Mouse (Mus musculus) forebrain, embryonic 13.5 days (tissue): ENCODE measurements around the gene Atp8a2. TPM values are rescaled to one million over a fixed set of nuclear protein-coding genes. Genes with fewer than 3 reads are reported as not detected.

Experiments
- ATAC-seq: fragments of 200-750 bp; cut with Nextera tagmentation; 2 replicates; pipeline ENCODE4 v1.8.0; 2017
- H3K27ac ChIP-seq: fragments of 300-500 bp; sonication (generic); 2 replicates; pipeline ENCODE4 v1.5.1; 2015; ENCODE audit warnings: inconsistent platforms, mild to moderate bottlenecking, moderate library complexity
- H3K27me3 ChIP-seq: fragments of 300-500 bp; sonication (generic); 2 replicates; pipeline ENCODE4 v1.6.1; 2015; ENCODE audit warnings: mild to moderate bottlenecking, inconsistent platforms
- H3K36me3 ChIP-seq: fragments of 300-500 bp; sonication (generic); 2 replicates; pipeline ENCODE4 v1.6.1; 2015; ENCODE audit warnings: mild to moderate bottlenecking, inconsistent platforms; ENCODE audit not compliant: poor library complexity, severe bottlenecking
- H3K4me1 ChIP-seq: fragments of 300-500 bp; sonication (generic); 2 replicates; pipeline ENCODE4 v1.6.1; 2015; ENCODE audit warnings: inconsistent platforms
- H3K4me2 ChIP-seq: fragments of 300-500 bp; sonication (generic); 2 replicates; pipeline ENCODE4 v1.6.1; 2015; ENCODE audit warnings: inconsistent platforms, mild to moderate bottlenecking, moderate library complexity
- H3K4me3 ChIP-seq: fragments of 300-500 bp; sonication (generic); 2 replicates; pipeline ENCODE4 v1.5.1; 2015; ENCODE audit warnings: mild to moderate bottlenecking, inconsistent platforms
- H3K9ac ChIP-seq: fragments of 300-500 bp; sonication (generic); 2 replicates; pipeline ENCODE4 v1.6.1; 2015; ENCODE audit warnings: mild to moderate bottlenecking, inconsistent platforms
- H3K9me3 ChIP-seq: fragments of 300-500 bp; sonication (generic); replicated peaks from 2 replicates; pipeline ENCODE4 v1.6.1; 2016; ENCODE audit warnings: inconsistent platforms
- WGBS: fragments of 180-500 bp; shearing (Covaris S2); methylation state at CpG from one replicate; pipeline ENCODE4 v1.1.7; 2015; 5-methylcytosine and 5-hydroxymethylcytosine counted together
- polyA plus RNA-seq: library from polyadenylated mRNA; unstranded; fragments of >200 nt; fragmentation: Nextera tagmentation; extraction: Ambion mirVana; gene quantifications from 2 replicates; pipeline ENCODE4 v1.2.1, GENCODE M21; 2015

Gene Atp8a2
- polyA plus RNA-seq, 1 experiment from 2014 or later, result 16.9 TPM

GRCm38 (mm10) chr14:59888446-59888845 is 308.5 kb downstream of the Atp8a2 start:
- H3K27me3 ChIP-seq, result no peaks in the 10 kb centered on the region
- 77% methylated on average over 1 of the region's 1 CpGs for WGBS
- no peak for ATAC-seq
- H3K4me2 ChIP-seq, result no peak overlapping the region
- H3K4me3 ChIP-seq, result no peak overlapping the region
- H3K9ac ChIP-seq, result no peak overlapping the region
- no peaks in the 10 kb centered on the region for H3K36me3 ChIP-seq
- H3K27ac ChIP-seq, result peak overlapping the region; percentile 83; the same call in 1 of the 2 replicates
- peaks cover 29% of the 10 kb centered on the region for H3K4me1 ChIP-seq
- H3K9me3 ChIP-seq, result no peaks in the 10 kb centered on the region

- H3K4me3 ChIP-seq, result no peak overlapping the region
- no peak overlapping the region for H3K9ac ChIP-seq
- 74% methylated on average over 6 of the region's 6 CpGs for WGBS
- no peaks in the 10 kb centered on the region for H3K36me3 ChIP-seq
- H3K4me2 ChIP-seq, result no peak overlapping the region; the same call in 1 of the 2 replicates
- H3K4me1 ChIP-seq, result peaks cover 29% of the 10 kb centered on the region
- peak; percentile 52 for ATAC-seq
- H3K27me3 ChIP-seq, result no peaks in the 10 kb centered on the region
- H3K27ac ChIP-seq, result peak overlapping the region; percentile 83
- H3K9me3 ChIP-seq, result no peaks in the 10 kb centered on the region
These were observed 308.9 kb downstream of the Atp8a2 start for GRCm38 (mm10) chr14:59888046-59888445.

- H3K4me1 ChIP-seq, result peaks cover 29% of the 10 kb centered on the region
- H3K27me3 ChIP-seq, result no peaks in the 10 kb centered on the region
- no peak overlapping the region for H3K9ac ChIP-seq
- peak; percentile 90 for ATAC-seq
- no peaks in the 10 kb centered on the region for H3K36me3 ChIP-seq
- H3K4me3 ChIP-seq, result no peak overlapping the region
- 31% methylated on average over 15 of the region's 15 CpGs for WGBS
- no peaks in the 10 kb centered on the region for H3K9me3 ChIP-seq
- peak overlapping the region; percentile 15 for H3K4me2 ChIP-seq
- peak overlapping the region; percentile 83 for H3K27ac ChIP-seq
These were observed 309.7 kb downstream of the Atp8a2 start for GRCm38 (mm10) chr14:59887061-59887861.

GRCm38 (mm10) chr14:59883517-59884069 is 313.4 kb downstream of the Atp8a2 start:
- no peak for ATAC-seq
- no peak overlapping the region for H3K27ac ChIP-seq
- WGBS, result 85% methylated on average over 10 of the region's 10 CpGs
- no peak overlapping the region for H3K4me3 ChIP-seq
- H3K4me2 ChIP-seq, result no peak overlapping the region
- H3K36me3 ChIP-seq, result no peaks in the 10 kb centered on the region
- H3K9me3 ChIP-seq, result no peaks in the 10 kb centered on the region
- peaks cover 25% of the 10 kb centered on the region for H3K4me1 ChIP-seq
- no peaks in the 10 kb centered on the region for H3K27me3 ChIP-seq
- H3K9ac ChIP-seq, result no peak overlapping the region

- no peak for ATAC-seq
- WGBS, result 89% methylated on average over 3 of the region's 3 CpGs
These were observed 316.1 kb downstream of the Atp8a2 start for GRCm38 (mm10) chr14:59880829-59881228.

GRCm38 (mm10) chr14:59878248-59878647 is 318.7 kb downstream of the Atp8a2 start:
- WGBS, result 91% methylated on average over 3 of the region's 3 CpGs
- Histone ChIP-seq H3K36me3 (no peaks in the 10 kb centered on the region), H3K4me2 (no peak overlapping the region), H3K4me1 (no peaks in the 10 kb centered on the region), H3K4me3 (no peak overlapping the region), H3K9ac (no peak overlapping the region), H3K27ac (no peak overlapping the region), H3K27me3 (no peaks in the 10 kb centered on the region), H3K9me3 (0 out of 2 replicates have a peak, but pooled peaks cover 3% of the 10 kb centered on the region)
- no peak for ATAC-seq

More at GRCm38 (mm10) chr14:59880829-59881228, 316.1 kb downstream of the Atp8a2 start:
- no peak overlapping the region for H3K9ac ChIP-seq
- no peaks in the 10 kb centered on the region for H3K27me3 ChIP-seq
- H3K4me2 ChIP-seq, result no peak overlapping the region
- H3K9me3 ChIP-seq, result 0 out of 2 replicates have a peak, but pooled peaks cover 3% of the 10 kb centered on the region
- H3K4me1 ChIP-seq, result no peaks in the 10 kb centered on the region
- H3K4me3 ChIP-seq, result no peak overlapping the region
- H3K27ac ChIP-seq, result no peak overlapping the region
- H3K36me3 ChIP-seq, result no peaks in the 10 kb centered on the region

GRCm38 (mm10) chr14:59876525-59876924 is 320.5 kb downstream of the Atp8a2 start:
- H3K27ac ChIP-seq, result no peak overlapping the region
- no peak overlapping the region for H3K9ac ChIP-seq
- ATAC-seq, result no peak
- no peaks in the 10 kb centered on the region for H3K36me3 ChIP-seq
- WGBS, result 84% methylated on average over 2 of the region's 2 CpGs
- no peak overlapping the region for H3K4me2 ChIP-seq
- no peaks in the 10 kb centered on the region for H3K27me3 ChIP-seq
- H3K4me3 ChIP-seq, result no peak overlapping the region
- no peaks in the 10 kb centered on the region for H3K4me1 ChIP-seq
- H3K9me3 ChIP-seq, result 0 out of 2 replicates have a peak, but pooled peaks cover 3% of the 10 kb centered on the region

- ATAC-seq, result no peak
- H3K4me2 ChIP-seq, result no peak overlapping the region
- H3K4me1 ChIP-seq, result no peaks in the 10 kb centered on the region
- WGBS, result 71% methylated on average over 7 of the region's 7 CpGs
- H3K27ac ChIP-seq, result no peak overlapping the region
- H3K9ac ChIP-seq, result no peak overlapping the region
- H3K27me3 ChIP-seq, result no peaks in the 10 kb centered on the region
- no peaks in the 10 kb centered on the region; the same call in 1 of the 2 replicates for H3K9me3 ChIP-seq
- H3K4me3 ChIP-seq, result no peak overlapping the region
- no peaks in the 10 kb centered on the region for H3K36me3 ChIP-seq
These were observed 328.6 kb downstream of the Atp8a2 start for GRCm38 (mm10) chr14:59868369-59868768.

GRCm38 (mm10) chr14:59867749-59868148 is 329.2 kb downstream of the Atp8a2 start:
- no peaks in the 10 kb centered on the region for H3K36me3 ChIP-seq
- H3K27me3 ChIP-seq, result no peaks in the 10 kb centered on the region
- no peaks in the 10 kb centered on the region for H3K4me1 ChIP-seq
- H3K4me3 ChIP-seq, result no peak overlapping the region
- no peak for ATAC-seq
- no peak overlapping the region for H3K27ac ChIP-seq
- WGBS, result 51% methylated on average over 7 of the region's 7 CpGs
- no peak overlapping the region for H3K4me2 ChIP-seq
- H3K9me3 ChIP-seq, result no peaks in the 10 kb centered on the region; the same call in 1 of the 2 replicates
- H3K9ac ChIP-seq, result no peak overlapping the region

GRCm38 (mm10) chr14:59866001-59866400 is 331.0 kb downstream of the Atp8a2 start:
- no peaks in the 10 kb centered on the region for H3K4me1 ChIP-seq
- H3K27ac ChIP-seq, result no peak overlapping the region
- WGBS, result 85% methylated on average over 5 of the region's 5 CpGs
- no peak overlapping the region for H3K4me2 ChIP-seq
- no peaks in the 10 kb centered on the region for H3K27me3 ChIP-seq
- no peak overlapping the region for H3K4me3 ChIP-seq
- no peak for ATAC-seq
- H3K9me3 ChIP-seq, result no peaks in the 10 kb centered on the region; the same call in 1 of the 2 replicates
- H3K9ac ChIP-seq, result no peak overlapping the region
- no peaks in the 10 kb centered on the region for H3K36me3 ChIP-seq

GRCm38 (mm10) chr14:59862351-59862750 is 334.6 kb downstream of the Atp8a2 start:
- no peaks in the 10 kb centered on the region for H3K27me3 ChIP-seq
- H3K9me3 ChIP-seq, result no peaks in the 10 kb centered on the region; the same call in 1 of the 2 replicates
- peak; percentile 21; the same call in 1 of the 2 replicates for ATAC-seq
- no peaks in the 10 kb centered on the region for H3K4me1 ChIP-seq
- WGBS, result 72% methylated on average over 4 of the region's 4 CpGs
- no peak overlapping the region for H3K4me3 ChIP-seq
- no peak overlapping the region for H3K9ac ChIP-seq
- H3K36me3 ChIP-seq, result no peaks in the 10 kb centered on the region
- no peak overlapping the region for H3K27ac ChIP-seq
- no peak overlapping the region for H3K4me2 ChIP-seq

GRCm38 (mm10) chr14:59859830-59860229 is 337.1 kb downstream of the Atp8a2 start:
- Histone ChIP-seq H3K4me2 (no peak overlapping the region), H3K4me1 (no peaks in the 10 kb centered on the region), H3K36me3 (no peaks in the 10 kb centered on the region), H3K9ac (no peak overlapping the region), H3K9me3 (no peaks in the 10 kb centered on the region; the same call in 1 of the 2 replicates), H3K27ac (no peak overlapping the region), H3K27me3 (no peaks in the 10 kb centered on the region), H3K4me3 (no peak overlapping the region)
- ATAC-seq, result no peak
- 91% methylated on average over 11 of the region's 11 CpGs for WGBS
